Mouse (Mus musculus) bone marrow, adult 2 months (tissue): ENCODE results near the gene Tmc1. TPM values are rescaled to one million over a fixed set of nuclear protein-coding genes. Genes with fewer than 3 reads are reported as not detected.

ENCODE experiments used
- H3K27ac ChIP-seq: fragments of 200-500 bp; 2 replicates; pipeline ENCODE4 v1.5.1; 2012; ENCODE audit warnings: low read depth, mild to moderate bottlenecking, control low read depth, inconsistent platforms, low read length; ENCODE audit not compliant: control insufficient read depth, poor library complexity, insufficient read depth
- H3K4me1 ChIP-seq: fragments of 200-500 bp; 2 replicates; pipeline ENCODE4 v1.6.1; 2011; ENCODE audit warnings: low read length; ENCODE audit not compliant: control insufficient read depth, insufficient read depth
- H3K4me3 ChIP-seq: fragments of 200-500 bp; replicated peaks from 2 replicates; pipeline ENCODE3; 2011; ENCODE audit warnings: mild to moderate bottlenecking, low read depth, low read length, control low read depth; ENCODE audit not compliant: control insufficient read depth
- CTCF ChIP-seq: fragments of 200-500 bp; IDR thresholded peaks from 2 replicates; pipeline ENCODE4 v1.5.1; 2011; ENCODE audit warnings: low read length, control low read depth; ENCODE audit not compliant: control insufficient read depth, insufficient read depth
- POLR2A ChIP-seq: fragments of 200-500 bp; IDR thresholded peaks from 2 replicates; pipeline ENCODE4 v1.6.1; 2011; ENCODE audit warnings: low read depth, mild to moderate bottlenecking, control low read depth, low read length, borderline replicate concordance; ENCODE audit not compliant: control insufficient read depth
- WGBS: fragments of 180-500 bp; shearing (Covaris S2); methylation state at CpG from one replicate; pipeline ENCODE4 v1.1.7; 2018; 5-methylcytosine and 5-hydroxymethylcytosine counted together
- polyA plus RNA-seq: library from polyadenylated mRNA; stranded (reverse); fragments of >200 nt; gene quantifications from 2 replicates; pipeline ENCODE4 v1.2.4, GENCODE M21; 2011; ENCODE audit warnings: low replicate concordance; ENCODE audit not compliant: missing spikeins, insufficient read depth, insufficient read length

The Tmc1 gene
- polyA plus RNA-seq, 1 experiment: 5.4 TPM

GRCm38 (mm10) chr19:20923336-20924211 is 30.4 kb downstream of the Tmc1 start:
- H3K4me3 ChIP-seq: no peak overlapping the region
- no peak overlapping the region for H3K27ac ChIP-seq
- WGBS: 53% methylated on average over 10 of the region's 10 CpGs
- TF ChIP-seq CTCF (no peak), POLR2A (no peak)
- H3K4me1 ChIP-seq: no peaks in the 10 kb centered on the region

GRCm38 (mm10) chr19:20918241-20918640 is 35.8 kb downstream of the Tmc1 start:
- Histone ChIP-seq H3K27ac (no peak overlapping the region), H3K4me3 (no peak overlapping the region), H3K4me1 (no peaks in the 10 kb centered on the region)
- no peak for TF ChIP-seq CTCF
- no peak for TF ChIP-seq POLR2A
- WGBS: 75% methylated on average over 4 of the region's 4 CpGs

DNA sequence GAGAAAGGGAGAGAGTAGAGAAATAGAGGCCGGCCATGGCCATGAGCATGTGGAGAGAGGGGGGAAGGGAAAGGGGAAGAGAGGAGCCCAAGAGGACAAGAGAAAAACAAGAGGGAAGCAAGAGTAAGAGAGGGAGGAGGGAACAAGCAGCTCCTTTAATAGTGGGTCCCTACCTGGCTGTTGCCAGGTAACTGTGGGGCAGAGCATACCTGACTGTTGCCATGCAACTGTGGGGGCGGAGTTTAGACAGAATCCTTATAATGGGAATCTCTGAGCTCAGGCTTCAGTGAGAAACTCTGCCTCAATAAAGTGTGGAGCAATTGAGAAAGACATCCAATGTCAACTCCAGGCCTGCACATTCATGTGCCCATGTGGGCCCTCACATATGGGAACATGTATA is 38.9 kb downstream of the Tmc1 start:
- H3K27ac ChIP-seq: no peak overlapping the region
- no peak overlapping the region for H3K4me3 ChIP-seq
- TF ChIP-seq CTCF (no peak), POLR2A (no peak)
- WGBS: 89% methylated on average over 2 of the region's 2 CpGs
- H3K4me1 ChIP-seq: no peaks in the 10 kb centered on the region

DNA sequence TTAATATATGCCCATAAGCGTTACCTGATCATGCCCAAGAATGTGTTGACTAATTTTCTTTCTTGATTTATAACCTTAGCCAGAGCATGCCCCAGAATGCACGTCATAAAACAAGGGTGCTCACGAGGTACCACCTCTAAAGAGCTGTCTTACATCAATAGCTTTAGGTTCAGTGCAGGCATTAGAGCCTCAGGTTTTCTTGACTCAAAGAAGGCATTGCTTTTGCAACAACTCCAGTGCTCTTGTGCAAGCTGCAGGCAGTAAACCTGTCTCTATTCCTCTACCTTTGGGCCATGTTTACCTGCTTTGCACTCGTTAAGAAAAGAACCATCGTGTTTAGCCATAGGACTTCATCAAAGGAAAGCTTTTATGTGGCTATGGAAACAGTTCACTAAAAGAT is 43.6 kb downstream of the Tmc1 start:
- no peak for TF ChIP-seq CTCF
- TF ChIP-seq POLR2A: no peak
- H3K4me1 ChIP-seq: no peaks in the 10 kb centered on the region
- H3K27ac ChIP-seq: no peak overlapping the region
- no peak overlapping the region for H3K4me3 ChIP-seq
- WGBS: 72% methylated on average over 5 of the region's 5 CpGs

DNA sequence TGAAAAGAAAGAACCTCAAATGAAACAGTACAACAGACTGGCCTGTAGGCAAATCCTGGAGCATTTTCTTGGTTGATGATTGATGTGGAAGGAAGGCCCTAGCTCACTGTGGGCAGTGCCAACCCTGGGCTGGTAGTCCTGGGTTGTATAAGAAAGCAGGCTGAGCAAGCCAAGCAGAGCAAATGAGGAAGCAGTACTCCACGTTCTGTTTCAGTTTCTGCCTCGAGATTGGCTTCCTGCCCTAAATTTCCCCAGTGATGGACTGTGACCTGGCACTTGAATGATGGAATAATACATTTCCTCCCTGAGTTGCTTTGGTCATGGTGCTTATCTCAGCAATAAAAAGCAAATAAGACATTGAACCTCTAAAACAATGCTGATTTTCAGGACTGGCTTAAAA is 72.8 kb downstream of the Tmc1 start:
- Histone ChIP-seq H3K4me3 (no peak overlapping the region), H3K4me1 (no peaks in the 10 kb centered on the region), H3K27ac (no peak overlapping the region)
- WGBS: 14% methylated on average over 2 of the region's 2 CpGs
- no peak for TF ChIP-seq CTCF
- no peak for TF ChIP-seq POLR2A

GRCm38 (mm10) chr19:20875881-20876280 is 78.1 kb downstream of the Tmc1 start:
- no peak for TF ChIP-seq POLR2A
- no peak for TF ChIP-seq CTCF
- no peak overlapping the region for H3K4me3 ChIP-seq
- WGBS: 51% methylated on average over 4 of the region's 4 CpGs
- no peak overlapping the region for H3K27ac ChIP-seq
- no peaks in the 10 kb centered on the region for H3K4me1 ChIP-seq

DNA sequence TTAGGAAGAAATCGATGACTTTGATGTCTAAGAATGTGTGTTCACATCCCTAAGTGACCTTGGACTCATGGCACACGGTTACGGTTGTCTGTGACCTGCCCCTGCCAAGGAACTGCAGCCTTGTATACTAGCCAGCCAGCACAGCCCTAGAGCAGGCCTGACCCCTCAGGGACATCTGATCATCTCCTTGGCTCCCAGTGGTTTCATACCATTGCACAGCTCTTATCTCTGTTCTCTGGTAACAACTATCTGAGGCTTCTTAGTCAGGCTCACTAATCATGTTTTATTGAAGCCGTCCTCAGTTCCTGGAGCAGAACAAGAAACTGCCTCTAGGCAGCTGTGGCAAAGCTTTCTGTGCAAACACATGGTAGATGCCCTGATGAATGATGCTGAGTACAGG is 92.2 kb downstream of the Tmc1 start:
- Histone ChIP-seq H3K4me3 (no peak overlapping the region), H3K4me1 (no peaks in the 10 kb centered on the region), H3K27ac (no peak overlapping the region)
- whole genome bisulfite sequencing: 77% methylated on average over 4 of the region's 4 CpGs
- TF ChIP-seq CTCF: no peak
- no peak for TF ChIP-seq POLR2A

GRCm38 (mm10) chr19:20860270-20860669 is 93.7 kb downstream of the Tmc1 start:
- Histone ChIP-seq H3K4me1 (no peaks in the 10 kb centered on the region), H3K4me3 (no peak overlapping the region), H3K27ac (no peak overlapping the region)
- TF ChIP-seq POLR2A: no peak
- TF ChIP-seq CTCF: no peak
- 79% methylated on average over 1 of the region's 1 CpGs for WGBS

DNA sequence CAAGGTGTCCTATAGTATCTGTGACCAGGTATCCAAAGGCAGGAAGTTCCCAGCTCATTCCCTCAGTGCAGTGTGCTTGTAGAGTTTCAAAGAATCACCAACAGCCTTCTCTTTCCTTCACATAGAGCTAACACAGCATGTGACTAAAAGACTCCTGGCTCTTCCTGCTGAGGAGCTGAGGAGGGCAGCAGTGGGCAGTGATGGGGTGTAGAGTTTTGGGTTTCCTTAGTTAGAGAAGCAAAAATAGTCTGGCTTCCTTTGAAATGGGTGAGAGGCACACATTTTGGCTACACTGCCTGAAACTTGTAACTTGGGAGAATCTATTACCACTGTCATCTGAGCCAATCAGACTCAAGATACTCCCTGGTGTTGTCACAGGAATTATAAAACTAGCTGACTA is 96.2 kb downstream of the Tmc1 start:
- no peak overlapping the region for H3K4me3 ChIP-seq

More for the DNA sequence above, 96.2 kb downstream of the Tmc1 start:
- no peaks in the 10 kb centered on the region for H3K4me1 ChIP-seq
- no peak for TF ChIP-seq POLR2A
- TF ChIP-seq CTCF: no peak
- H3K27ac ChIP-seq: no peak overlapping the region
